Mouse (Mus musculus): ENCODE results near the gene Csf3.

- TF ChIP-seq CTCF (IDR thresholded peaks at IDR 0.05) = no peak
- TF ChIP-seq POLR2A (IDR thresholded peaks at IDR 0.05; ENCODE audit: insufficient read depth, low read depth, low read length) = no peak
- TF ChIP-seq EP300 (IDR thresholded peaks at IDR 0.05; ENCODE audit: insufficient read depth, low read depth, low read length) = no peak
These were observed 15.4 kb upstream of the Csf3 start for GRCm38 (mm10) chr11:98685642-98686041.
